Mouse (Mus musculus): ENCODE measurements around the gene Sbf2. TPM values are rescaled to one million over a fixed set of nuclear protein-coding genes. Genes with fewer than 3 reads are reported as not detected.
"Not testable (repeated sequence)": the region's sequence is repeated elsewhere in the genome, so short reads cannot be mapped to it uniquely, and the experiment has no call there.

Gene Sbf2
- polyA plus RNA-seq, 1 experiment from 2014 or later: 19.3 TPM

DNA sequence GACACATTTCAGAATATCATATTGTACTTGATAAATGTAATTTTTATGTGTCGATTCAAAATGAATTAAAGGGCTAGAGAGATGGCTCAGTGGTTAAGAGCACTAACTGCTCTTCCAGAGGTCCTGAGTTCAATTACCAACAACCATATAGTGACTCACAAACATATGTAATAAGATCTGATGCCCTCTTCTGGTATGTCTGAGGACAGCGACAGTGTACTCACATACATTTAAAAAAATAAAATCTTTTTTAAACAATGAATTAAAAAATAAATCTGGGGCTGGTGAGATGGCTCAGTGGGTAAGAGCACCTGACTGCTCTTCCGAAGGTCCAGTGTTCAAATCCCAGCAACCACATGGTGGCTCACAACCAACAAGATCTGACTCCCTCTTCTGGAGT is 20.7 kb downstream of the Sbf2 start:
- H3K9ac ChIP-seq (ENCODE audit: low read depth, low read length); H3K4me2 ChIP-seq (replicated peaks; ENCODE audit: low read depth); H3K27ac ChIP-seq (ENCODE audit: low read depth, low read length); ATAC-seq; H3K9me3 ChIP-seq (ENCODE audit: control insufficient read depth); H3K36me3 ChIP-seq (ENCODE audit: control insufficient read depth, insufficient read depth); H3K4me1 ChIP-seq (replicated peaks; ENCODE audit: control insufficient read depth, insufficient read depth, low read length); H3K27me3 ChIP-seq (replicated peaks; ENCODE audit: control insufficient read depth, insufficient read depth, low read length); H3K4me3 ChIP-seq (ENCODE audit: low read depth, low read length): not testable (repeated sequence)
- peak; percentile 43 for TF ChIP-seq CTCF (IDR thresholded peaks at IDR 0.05; ENCODE audit: low read depth)
- 93% methylated on average over 3 of the region's 3 CpGs for WGBS

DNA sequence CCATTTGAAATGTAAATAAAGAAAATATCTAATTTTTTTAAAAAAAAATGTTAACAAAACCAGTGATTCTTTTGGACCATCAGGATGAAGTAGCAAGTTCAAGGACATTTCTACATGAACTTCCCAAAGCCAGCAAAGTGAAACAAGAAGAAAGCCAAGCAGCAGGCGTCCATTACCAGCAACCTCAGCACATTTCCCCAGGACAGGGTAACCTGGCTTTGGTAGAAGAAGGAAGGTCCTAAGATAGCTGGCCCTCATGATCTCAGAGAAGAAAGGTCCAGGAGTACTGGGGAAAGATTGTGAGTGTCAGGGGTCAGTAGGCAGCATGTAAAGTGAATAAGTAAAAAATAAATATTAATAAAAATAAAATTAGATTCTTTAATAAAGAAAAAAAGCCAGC is 27.0 kb downstream of the Sbf2 start:
- no peaks in the 10 kb centered on the region for H3K36me3 ChIP-seq (ENCODE audit: control insufficient read depth, insufficient read depth)
- no peaks in the 10 kb centered on the region for H3K9me3 ChIP-seq (ENCODE audit: control insufficient read depth)
- no peak for ATAC-seq
- no peaks in the 10 kb centered on the region for H3K27me3 ChIP-seq (replicated peaks; ENCODE audit: control insufficient read depth, insufficient read depth, low read length)
- H3K27ac ChIP-seq (ENCODE audit: low read depth, low read length): no peak overlapping the region
- H3K9ac ChIP-seq (ENCODE audit: low read depth, low read length): no peak overlapping the region
- no peak for TF ChIP-seq CTCF (IDR thresholded peaks at IDR 0.05; ENCODE audit: low read depth)
- 85% methylated on average over 1 of the region's 1 CpGs for WGBS
- no peaks in the 10 kb centered on the region for H3K4me1 ChIP-seq (replicated peaks; ENCODE audit: control insufficient read depth, insufficient read depth, low read length)
- H3K4me3 ChIP-seq (ENCODE audit: low read depth, low read length): no peak overlapping the region
- no peak overlapping the region for H3K4me2 ChIP-seq (replicated peaks; ENCODE audit: low read depth)

DNA sequence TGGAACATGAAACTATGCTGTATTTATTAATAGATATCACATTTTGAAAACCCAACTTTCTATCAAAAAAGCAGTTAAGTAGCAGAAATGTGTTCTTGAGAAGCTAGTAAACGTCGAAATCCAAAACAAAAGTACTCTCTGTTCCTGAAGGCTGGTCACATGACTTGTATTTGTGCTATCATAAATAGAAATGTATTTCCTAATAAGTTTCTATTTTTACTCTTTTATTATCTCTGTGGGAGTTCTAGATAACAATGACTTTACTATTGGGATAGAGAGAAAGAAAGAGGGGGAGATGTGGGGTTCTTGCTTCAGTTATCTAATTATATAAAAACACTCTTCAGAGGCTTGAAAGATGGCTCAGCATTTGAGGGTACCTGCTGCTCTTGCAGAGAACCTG is 29.5 kb downstream of the Sbf2 start:
- Histone ChIP-seq H3K27ac (ENCODE audit: low read depth, low read length) (no peak overlapping the region), H3K36me3 (ENCODE audit: control insufficient read depth, insufficient read depth) (no peaks in the 10 kb centered on the region), H3K4me1 (replicated peaks; ENCODE audit: control insufficient read depth, insufficient read depth, low read length) (no peaks in the 10 kb centered on the region), H3K9me3 (ENCODE audit: control insufficient read depth) (no peaks in the 10 kb centered on the region), H3K4me3 (ENCODE audit: low read depth, low read length) (no peak overlapping the region), H3K9ac (ENCODE audit: low read depth, low read length) (no peak overlapping the region), H3K4me2 (replicated peaks; ENCODE audit: low read depth) (no peak overlapping the region), H3K27me3 (replicated peaks; ENCODE audit: control insufficient read depth, insufficient read depth, low read length) (no peaks in the 10 kb centered on the region)
- no peak for TF ChIP-seq CTCF (IDR thresholded peaks at IDR 0.05; ENCODE audit: low read depth)
- WGBS: 20% methylated on average over 2 of the region's 2 CpGs
- ATAC-seq: no peak

DNA sequence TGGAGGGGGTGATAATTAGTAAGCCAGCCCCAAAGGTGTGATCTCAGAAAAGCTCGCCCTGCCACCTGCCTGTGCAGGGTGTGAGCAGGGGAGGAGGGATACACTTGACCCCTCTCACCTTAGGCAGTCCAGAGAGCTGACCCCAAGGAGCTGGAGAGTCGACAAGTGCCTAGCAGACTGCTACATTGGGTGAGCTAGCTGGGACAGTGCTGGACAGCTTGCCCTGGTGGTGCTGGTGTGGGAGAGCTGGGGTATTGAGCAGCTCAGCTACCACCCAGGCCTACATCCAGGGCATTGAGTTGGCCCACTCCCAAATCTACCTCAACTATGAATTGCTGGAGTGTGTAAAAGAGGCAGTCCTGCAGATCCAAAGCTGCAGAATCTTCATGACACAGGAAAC is 30.6 kb downstream of the Sbf2 start:
- H3K9me3 ChIP-seq (ENCODE audit: control insufficient read depth): no peaks in the 10 kb centered on the region
- no peak overlapping the region for H3K4me2 ChIP-seq (replicated peaks; ENCODE audit: low read depth)
- H3K4me3 ChIP-seq (ENCODE audit: low read depth, low read length): no peak overlapping the region
- no peak overlapping the region for H3K9ac ChIP-seq (ENCODE audit: low read depth, low read length)
- no peak for ATAC-seq
- no peaks in the 10 kb centered on the region for H3K36me3 ChIP-seq (ENCODE audit: control insufficient read depth, insufficient read depth)
- no peaks in the 10 kb centered on the region for H3K27me3 ChIP-seq (replicated peaks; ENCODE audit: control insufficient read depth, insufficient read depth, low read length)
- 76% methylated on average over 2 of the region's 2 CpGs for WGBS
- H3K4me1 ChIP-seq (replicated peaks; ENCODE audit: control insufficient read depth, insufficient read depth, low read length): no peaks in the 10 kb centered on the region
- TF ChIP-seq CTCF (IDR thresholded peaks at IDR 0.05; ENCODE audit: low read depth): no peak
- H3K27ac ChIP-seq (ENCODE audit: low read depth, low read length): no peak overlapping the region

DNA sequence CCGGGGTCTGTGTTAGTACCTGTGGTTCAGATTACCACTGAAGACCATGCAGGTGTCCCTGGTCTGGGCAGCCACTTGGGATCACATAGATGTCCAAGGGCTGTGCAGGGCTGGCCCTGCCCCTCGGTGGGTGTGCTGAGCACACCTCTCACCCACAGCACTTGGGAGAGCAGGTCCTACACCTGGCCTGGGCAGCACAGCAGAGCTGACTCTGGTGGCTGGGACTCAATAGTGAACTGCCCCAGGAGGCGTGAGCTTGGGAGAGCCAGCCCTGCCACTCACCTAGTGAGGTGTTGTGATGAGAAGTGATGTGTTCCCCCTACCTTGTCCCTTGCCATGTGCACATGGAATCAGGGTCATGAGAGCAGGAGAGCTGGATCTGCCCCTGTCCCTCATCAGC is 31.0 kb downstream of the Sbf2 start:
- 93% methylated on average over 3 of the region's 3 CpGs for WGBS
- Histone ChIP-seq H3K9ac (ENCODE audit: low read depth, low read length) (no peak overlapping the region), H3K4me2 (replicated peaks; ENCODE audit: low read depth) (no peak overlapping the region), H3K9me3 (ENCODE audit: control insufficient read depth) (no peaks in the 10 kb centered on the region), H3K4me3 (ENCODE audit: low read depth, low read length) (no peak overlapping the region), H3K36me3 (ENCODE audit: control insufficient read depth, insufficient read depth) (no peaks in the 10 kb centered on the region), H3K4me1 (replicated peaks; ENCODE audit: control insufficient read depth, insufficient read depth, low read length) (no peaks in the 10 kb centered on the region), H3K27ac (ENCODE audit: low read depth, low read length) (no peak overlapping the region), H3K27me3 (replicated peaks; ENCODE audit: control insufficient read depth, insufficient read depth, low read length) (no peaks in the 10 kb centered on the region)
- 0 out of 2 replicates have a peak, but pooled peaks have one; percentile 8 for ATAC-seq
- TF ChIP-seq CTCF (IDR thresholded peaks at IDR 0.05; ENCODE audit: low read depth): no peak

DNA sequence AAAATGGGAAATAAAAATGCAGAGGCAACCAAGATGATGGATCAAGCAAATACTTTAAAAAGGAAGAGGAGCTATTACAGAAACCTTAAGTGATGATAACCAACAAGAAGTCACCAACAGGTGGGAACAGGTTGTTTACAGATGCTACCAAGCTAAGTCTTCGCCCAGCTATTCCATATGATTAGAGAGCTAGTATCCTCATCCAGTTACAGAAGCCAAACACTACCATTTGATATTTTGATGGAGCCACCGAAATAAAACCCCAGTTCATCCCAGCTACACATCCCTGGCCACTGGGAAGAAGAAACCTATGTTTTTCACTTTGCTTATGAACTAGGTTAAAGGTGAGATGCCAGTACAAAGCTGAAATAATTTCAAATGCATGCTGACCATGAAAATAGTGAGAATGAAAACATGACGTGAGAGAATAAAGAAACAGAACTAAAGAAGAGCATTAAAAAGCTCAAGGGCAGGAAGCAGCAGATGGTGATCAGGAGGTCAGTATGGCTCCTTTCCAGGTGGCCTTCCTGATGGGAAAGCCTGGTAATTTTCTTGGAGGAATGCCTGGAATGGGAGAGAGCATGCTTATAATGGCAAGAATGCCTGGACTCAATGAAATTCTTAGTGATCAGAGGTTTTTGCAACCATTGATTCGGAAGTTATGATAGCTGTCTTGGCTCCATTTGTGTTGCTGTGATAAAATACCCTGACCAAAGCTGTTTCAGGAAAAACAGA is 48.7 kb downstream of the Sbf2 start:
- TF ChIP-seq CTCF (IDR thresholded peaks at IDR 0.05; ENCODE audit: low read depth): no peak
- no peak overlapping the region for H3K9ac ChIP-seq (ENCODE audit: low read depth, low read length)

More for the DNA sequence above, 48.7 kb downstream of the Sbf2 start:
- H3K27ac ChIP-seq (ENCODE audit: low read depth, low read length): no peak overlapping the region
- no peaks in the 10 kb centered on the region for H3K27me3 ChIP-seq (replicated peaks; ENCODE audit: control insufficient read depth, insufficient read depth, low read length)
- no peaks in the 10 kb centered on the region for H3K9me3 ChIP-seq (ENCODE audit: control insufficient read depth)
- H3K4me1 ChIP-seq (replicated peaks; ENCODE audit: control insufficient read depth, insufficient read depth, low read length): no peaks in the 10 kb centered on the region
- H3K4me3 ChIP-seq (ENCODE audit: low read depth, low read length): no peak overlapping the region
- no peak overlapping the region for H3K4me2 ChIP-seq (replicated peaks; ENCODE audit: low read depth)
- no peak for ATAC-seq
- H3K36me3 ChIP-seq (ENCODE audit: control insufficient read depth, insufficient read depth): no peaks in the 10 kb centered on the region
- WGBS: 74% methylated on average over 4 of the region's 4 CpGs
